Mouse (Mus musculus) C2C12 (cell line): ENCODE results near the gene Cdh7.

Source experiments
- CEBPB ChIP-seq: IDR thresholded peaks from one replicate; pipeline ENCODE4 v1.6.1; 2011; ENCODE audit warnings: low read depth, mild to moderate bottlenecking, control low read depth, moderate library complexity
- CTCF ChIP-seq: IDR thresholded peaks from one replicate; pipeline ENCODE4 v1.5.1; 2011; ENCODE audit not compliant: control insufficient read depth, insufficient read depth, insufficient read length
- MAX ChIP-seq: IDR thresholded peaks from one replicate; pipeline ENCODE4 v1.6.1; 2011; ENCODE audit warnings: mild to moderate bottlenecking, control low read depth
- USF1 ChIP-seq: IDR thresholded peaks from one replicate; pipeline ENCODE4 v1.6.1; 2011; ENCODE audit warnings: low read depth, mild to moderate bottlenecking, control low read depth, moderate library complexity

DNA sequence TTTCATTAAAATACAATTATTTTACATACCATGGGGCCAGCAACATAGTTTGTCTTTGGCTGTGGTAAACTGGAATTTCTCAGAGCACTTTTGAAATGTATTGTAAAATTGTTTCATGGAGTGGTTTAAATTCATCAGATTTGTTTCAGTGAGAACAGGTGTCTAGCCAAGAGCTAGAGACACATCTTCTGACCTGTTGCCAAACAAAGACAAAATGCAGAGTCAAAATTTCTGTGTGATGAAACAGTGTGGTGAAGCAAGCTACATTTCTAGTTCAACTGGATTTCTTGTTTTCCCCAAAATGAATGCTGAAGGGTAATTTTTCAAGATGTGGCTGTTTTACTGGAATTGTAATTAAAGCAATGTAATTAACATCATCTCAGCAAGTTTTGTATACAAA lies 22.2 kb downstream of the Cdh7 start:
- TF ChIP-seq CTCF, result no peak
- no peak for TF ChIP-seq USF1
- TF ChIP-seq MAX, result no peak
- no peak for TF ChIP-seq CEBPB
